Mouse (Mus musculus): ENCODE measurements around the gene C1qtnf7. TPM values are rescaled to one million over a fixed set of nuclear protein-coding genes. Genes with fewer than 3 reads are reported as not detected.

C1qtnf7 gene
- total RNA-seq, 2 experiments from 2014 or later, result 0.36 to 1.6 TPM

DNA sequence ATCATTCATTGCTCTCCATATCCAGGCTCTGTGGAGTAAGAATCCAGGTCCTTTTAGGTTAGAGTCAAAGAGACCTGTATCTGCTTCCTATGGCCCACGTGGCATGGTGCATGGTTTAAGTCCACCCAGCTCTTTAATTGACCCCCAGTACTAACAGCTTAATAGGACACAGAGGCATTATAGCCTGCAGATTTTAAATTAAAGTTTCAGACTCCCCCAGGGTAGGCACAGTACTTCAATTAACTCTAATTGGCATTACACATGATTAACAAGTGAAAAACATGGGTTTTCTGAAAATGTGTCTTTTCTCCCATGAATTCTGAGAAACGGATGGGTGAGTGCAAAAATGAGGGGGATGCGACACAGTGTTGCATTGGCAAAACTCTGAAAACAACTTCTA lies 92.7 kb downstream of the C1qtnf7 start:
- no peak for DNase-seq (ENCODE audit: low spot score in 2 of 2)

GRCm38 (mm10) chr5:43609760-43610159 lies 94.4 kb downstream of the C1qtnf7 start:
- no peak for DNase-seq (ENCODE audit: low spot score in 2 of 2)

GRCm38 (mm10) chr5:43621575-43622299 lies 106.4 kb downstream of the C1qtnf7 start:
- DNase-seq (ENCODE audit: low spot score in 2 of 2), result peak in 1 of 2 experiments; percentile 62

- no peak for DNase-seq (ENCODE audit: low spot score in 2 of 2)
Observed at GRCm38 (mm10) chr5:43625407-43625806, 110.1 kb downstream of the C1qtnf7 start.

- DNase-seq (ENCODE audit: low spot score in 2 of 2), result no peak
Observed at GRCm38 (mm10) chr5:43634071-43634601, 118.8 kb downstream of the C1qtnf7 start.

GRCm38 (mm10) chr5:43634602-43635081 lies 119.3 kb downstream of the C1qtnf7 start:
- peak; percentile 74 to 81 for DNase-seq (ENCODE audit: low spot score in 2 of 2)

- no peak for DNase-seq (ENCODE audit: low spot score in 2 of 2)
Observed at GRCm38 (mm10) chr5:43645020-43645419, 129.7 kb downstream of the C1qtnf7 start.

- no peak for DNase-seq (ENCODE audit: low spot score in 2 of 2)
Observed at GRCm38 (mm10) chr5:43647098-43647774, 131.9 kb downstream of the C1qtnf7 start.

GRCm38 (mm10) chr5:43661498-43661897 lies 146.2 kb downstream of the C1qtnf7 start:
- DNase-seq (ENCODE audit: low spot score in 2 of 2), result no peak

GRCm38 (mm10) chr5:43661997-43662961 lies 146.9 kb downstream of the C1qtnf7 start, which contains the start of gene Cc2d2a:
Gene Cc2d2a (plus strand): TSS chr5:43662346.
- peak; percentile 29 to 56 for DNase-seq (ENCODE audit: low spot score in 2 of 2)

DNA sequence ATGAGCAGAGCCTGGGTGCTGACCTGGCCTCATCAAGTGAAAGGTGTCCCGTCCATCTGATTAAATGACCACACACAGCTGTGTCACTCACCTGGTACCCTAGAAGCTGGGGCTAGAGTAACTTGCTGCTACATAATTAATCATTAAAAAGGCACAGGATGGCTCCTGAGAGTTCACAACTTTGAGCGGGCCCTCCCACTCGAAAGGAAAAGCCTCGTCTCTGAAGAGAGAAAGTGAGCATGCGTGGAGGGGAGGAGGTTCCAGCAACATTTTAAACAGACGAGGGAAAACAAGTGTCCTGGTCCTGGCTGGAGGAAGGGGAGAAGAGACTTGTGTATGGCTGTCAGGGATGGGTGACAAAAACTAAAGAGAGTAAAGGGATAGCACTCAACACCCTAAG lies 148.2 kb downstream of the C1qtnf7 start:
- no peak for DNase-seq (ENCODE audit: low spot score in 2 of 2)

DNA sequence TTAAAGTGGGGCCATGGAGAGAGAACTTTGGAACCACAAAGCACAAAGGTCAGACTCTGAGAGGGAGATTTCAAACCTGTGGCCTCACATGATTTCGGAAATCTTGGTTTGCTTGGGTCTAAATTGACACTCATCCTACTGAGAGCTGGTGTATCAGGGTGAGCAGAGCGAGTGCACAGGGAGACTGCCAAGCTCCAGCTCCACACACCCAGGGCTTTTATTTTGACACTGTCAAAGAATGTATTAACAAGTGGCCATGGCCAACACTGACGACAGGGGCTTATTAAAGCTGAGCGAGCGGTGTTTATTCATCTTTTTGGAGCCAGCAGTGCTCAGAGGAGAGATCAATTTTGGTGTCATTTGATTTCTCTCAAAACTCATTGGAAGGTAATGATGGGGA lies 149.8 kb downstream of the C1qtnf7 start:
- DNase-seq (ENCODE audit: low spot score in 2 of 2), result no peak

Other genes starting within 250 kb of the C1qtnf7 start
- 10 to 100 TPM; 18.7 to 19.0 TPM for gene Cc2d2a, start 146.8 kb downstream of the C1qtnf7 start, total RNA-seq (2021)

Measured in layer of hippocampus, adult 18-20 months (tissue).